Mouse (Mus musculus) liver, embryonic 14.5 days (tissue): ENCODE results near the gene Bfsp1. TPM values are rescaled to one million over a fixed set of nuclear protein-coding genes. Genes with fewer than 3 reads are reported as not detected.
A peak's percentile ranks its signal among the peaks of the same experiment; 100 is the strongest.

ENCODE experiments used
- ATAC-seq: fragments of 200-750 bp; cut with Nextera tagmentation; 2 replicates; pipeline ENCODE4 v1.8.0; 2017; ENCODE audit warnings: moderate number of reproducible peaks, mild to moderate bottlenecking, moderate library complexity; ENCODE audit not compliant: insufficient read depth
- DNase-seq, 3 experiments: peaks; one replicate each; pipeline ENCODE4 v3.0.0-alpha.2; 2012 to 2013; ENCODE audit warnings: low read depth in 3 of 3, low spot score in 3 of 3
- H3K27ac ChIP-seq: fragments of 300-500 bp; sonication (generic); 2 replicates; pipeline ENCODE4 v1.5.1; 2014; ENCODE audit warnings: moderate library complexity, mild to moderate bottlenecking, control low read depth, inconsistent platforms
- H3K27me3 ChIP-seq: fragments of 300-500 bp; sonication (generic); 2 replicates; pipeline ENCODE4 v1.6.1; 2014; ENCODE audit warnings: mild to moderate bottlenecking, low read length, moderate library complexity; ENCODE audit not compliant: control insufficient read depth, insufficient read depth
- H3K36me3 ChIP-seq: fragments of 300-500 bp; sonication (generic); replicated peaks from 2 replicates; pipeline ENCODE4 v1.6.1; 2014; ENCODE audit warnings: low read depth; ENCODE audit not compliant: control insufficient read depth, insufficient read depth
- H3K4me1 ChIP-seq, 2 experiments: fragments of 200-500 bp in 1 of 2; fragments of 300-500 bp in 1 of 2; sonication (generic) in 1 of 2; replicated peaks; 2 replicates each; pipeline ENCODE4 v1.6.1; 2012 to 2014; ENCODE audit warnings: antibody characterized with exemption in 1 of 2, inconsistent platforms in 1 of 2, low read length in 1 of 2; ENCODE audit not compliant: control insufficient read depth in 2 of 2, insufficient read depth in 2 of 2
- H3K4me2 ChIP-seq: fragments of 300-500 bp; sonication (generic); 2 replicates; pipeline ENCODE4 v1.6.1; 2014; ENCODE audit warnings: low read depth, mild to moderate bottlenecking, control low read depth, moderate library complexity
- H3K4me3 ChIP-seq, 2 experiments: fragments of 200-500 bp in 1 of 2; fragments of 300-500 bp in 1 of 2; sonication (generic) in 1 of 2; 2 replicates each; pipeline ENCODE4 v1.5.1; 2012 to 2014; ENCODE audit warnings: low read depth in 2 of 2, low read length in 2 of 2, mild to moderate bottlenecking in 2 of 2, control low read depth in 1 of 2, inconsistent platforms in 1 of 2, moderate library complexity in 1 of 2; ENCODE audit not compliant: insufficient read depth in 1 of 2
- H3K9ac ChIP-seq: fragments of 300-500 bp; sonication (generic); replicated peaks from 2 replicates; pipeline ENCODE4 v1.6.1; 2014; ENCODE audit warnings: mild to moderate bottlenecking, control low read depth, moderate library complexity
- H3K9me3 ChIP-seq: fragments of 300-500 bp; sonication (generic); 2 replicates; pipeline ENCODE4 v1.6.1; 2016; ENCODE audit warnings: low read length, mixed read lengths; ENCODE audit not compliant: control insufficient read depth
- CTCF ChIP-seq: IDR thresholded peaks from 2 replicates; pipeline ENCODE4 v1.5.1; 2016; ENCODE audit warnings: antibody characterized with exemption, low read depth, control low read depth
- EP300 ChIP-seq: IDR thresholded peaks from 2 replicates; pipeline ENCODE4 v1.6.1; 2016; ENCODE audit warnings: antibody characterized with exemption, low read depth
- WGBS: fragments of 180-500 bp; shearing (Covaris S2); extraction: QIAGEN DNeasy Blood & Tissue Kit; methylation state at CpG from one replicate; pipeline ENCODE4 v1.1.7; 2014; ENCODE audit not compliant: insufficient replicate concordance; 5-methylcytosine and 5-hydroxymethylcytosine counted together
- polyA plus RNA-seq, 2 experiments: library from polyadenylated mRNA; depleted of rRNA in 1 of 2; stranded (reverse) in 1 of 2; unstranded in 1 of 2; fragments of >200 nt; fragmentation: Nextera tagmentation in 1 of 2; extraction: Ambion mirVana in 1 of 2; gene quantifications; 2 replicates each; pipeline versions ENCODE4 v1.2.1 to v1.2.3; 2012 to 2014

Bfsp1 gene
- polyA plus RNA-seq (2012; rRNA removed) (0.09 and 0.13 TPM in 2 replicates), polyA plus RNA-seq (2014; fragmentation: Nextera tagmentation; extraction: Ambion mirVana) (0.08 and 0.22 TPM in 2 replicates)

- 7% methylated on average over 86 of the region's 86 CpGs for WGBS
- H3K9me3 ChIP-seq, result no peaks in the 10 kb centered on the region
- DNase-seq, result no peak
- peak within 1 kb of the TSS; percentile 2 to 43 for H3K4me3 ChIP-seq
- peak within 1 kb of the TSS; percentile 31 for H3K9ac ChIP-seq
- peaks cover 16% of the 10 kb centered on the region for H3K27me3 ChIP-seq
- peaks cover 0 to 5% of the 10 kb centered on the region in 2 experiments; a peak in 1 of 4 replicates for H3K4me1 ChIP-seq
- H3K4me2 ChIP-seq, result peak within 1 kb of the TSS; percentile 64
- no peak within 1 kb of the TSS for H3K27ac ChIP-seq
- H3K36me3 ChIP-seq, result no peaks in the 10 kb centered on the region
- peak; percentile 58 for ATAC-seq
- no peak for TF ChIP-seq EP300
- no peak for TF ChIP-seq CTCF
Measured at GRCm38 (mm10) chr2:143862484-143863231, at the start of gene Bfsp1. TSS of gene Bfsp1 (minus strand) at chr2:143863173.

GRCm38 (mm10) chr2:143912199-143912598, 49.2 kb upstream of the Bfsp1 start:
- H3K9me3 ChIP-seq, result no peaks in the 10 kb centered on the region
- H3K9ac ChIP-seq, result no peak overlapping the region
- peaks cover 14 to 16% of the 10 kb centered on the region in 2 experiments for H3K4me1 ChIP-seq
- no peak overlapping the region for H3K4me2 ChIP-seq
- peak in 1 of 3 experiments; percentile 41 for DNase-seq
- H3K27me3 ChIP-seq, result no peaks in the 10 kb centered on the region; the same call in 1 of the 2 replicates
- TF ChIP-seq CTCF (no peak), EP300 (peak; percentile 62; the same call in 1 of the 2 replicates)
- ATAC-seq, result no peak
- H3K36me3 ChIP-seq, result no peaks in the 10 kb centered on the region
- 49% methylated on average over 2 of the region's 2 CpGs for WGBS
- H3K27ac ChIP-seq, result no peak overlapping the region
- no peak overlapping the region for H3K4me3 ChIP-seq

GRCm38 (mm10) chr2:143909230-143909629, 46.3 kb upstream of the Bfsp1 start:
- H3K4me3 ChIP-seq, result no peak overlapping the region
- no peak for DNase-seq
- H3K27ac ChIP-seq, result no peak overlapping the region
- WGBS, result 58% methylated on average over 2 of the region's 2 CpGs
- H3K9me3 ChIP-seq, result no peaks in the 10 kb centered on the region
- H3K9ac ChIP-seq, result no peak overlapping the region
- peaks cover 4 to 11% of the 10 kb centered on the region in 2 experiments for H3K4me1 ChIP-seq
- H3K27me3 ChIP-seq, result no peaks in the 10 kb centered on the region; the same call in 1 of the 2 replicates
- no peaks in the 10 kb centered on the region for H3K36me3 ChIP-seq
- H3K4me2 ChIP-seq, result no peak overlapping the region
- no peak for ATAC-seq
- no peak for TF ChIP-seq CTCF
- no peak for TF ChIP-seq EP300

GRCm38 (mm10) chr2:143904896-143905295, 41.9 kb upstream of the Bfsp1 start:
- H3K27ac ChIP-seq, result no peak overlapping the region
- WGBS, result 54% methylated on average over 5 of the region's 5 CpGs
- TF ChIP-seq EP300, result no peak
- TF ChIP-seq CTCF, result no peak
- no peak for ATAC-seq
- H3K4me3 ChIP-seq, result no peak overlapping the region
- no peak overlapping the region for H3K9ac ChIP-seq
- no peak for DNase-seq
- no peak overlapping the region for H3K4me2 ChIP-seq
- no peaks in the 10 kb centered on the region for H3K9me3 ChIP-seq
- H3K27me3 ChIP-seq, result no peaks in the 10 kb centered on the region
- peaks cover 0 to 3% of the 10 kb centered on the region in 2 experiments; a peak in 1 of 4 replicates for H3K4me1 ChIP-seq
- no peaks in the 10 kb centered on the region for H3K36me3 ChIP-seq

- WGBS, result 60% methylated on average over 9 of the region's 9 CpGs
- no peak overlapping the region for H3K9ac ChIP-seq
- no peaks in the 10 kb centered on the region for H3K27me3 ChIP-seq
- no peaks in the 10 kb centered on the region for H3K9me3 ChIP-seq
- H3K36me3 ChIP-seq, result no peaks in the 10 kb centered on the region
- no peak overlapping the region for H3K4me2 ChIP-seq
- no peak for DNase-seq
- no peak for TF ChIP-seq EP300
- TF ChIP-seq CTCF, result no peak
- no peak overlapping the region for H3K4me3 ChIP-seq
- ATAC-seq, result no peak
- no peak overlapping the region for H3K27ac ChIP-seq
- H3K4me1 ChIP-seq, result peaks cover 0 to 9% of the 10 kb centered on the region in 2 experiments; a peak in 1 of 4 replicates
Measured at GRCm38 (mm10) chr2:143903376-143904045, 40.5 kb upstream of the Bfsp1 start.
